Mouse (Mus musculus): ENCODE measurements around the gene Sipa1l1. TPM values are rescaled to one million over a fixed set of nuclear protein-coding genes. Genes with fewer than 3 reads are reported as not detected.
"Not testable (repeated sequence)": the region's sequence is repeated elsewhere in the genome, so short reads cannot be mapped to it uniquely, and the experiment has no call there.

The Sipa1l1 gene
- polyA plus RNA-seq, 2 experiments from 2014 or later: 28.7 to 36.1 TPM

GRCm38 (mm10) chr12:82485466-82485865 is 316.3 kb downstream of the Sipa1l1 start:
- ATAC-seq: no peak

- ATAC-seq: no peak
Measured at GRCm38 (mm10) chr12:82486829-82487560, 317.9 kb downstream of the Sipa1l1 start.

- no peak for ATAC-seq
Measured at GRCm38 (mm10) chr12:82489093-82489492, 320.0 kb downstream of the Sipa1l1 start.

GRCm38 (mm10) chr12:82489621-82490020 is 320.5 kb downstream of the Sipa1l1 start:
- ATAC-seq: no peak

GRCm38 (mm10) chr12:82492456-82492855 is 323.3 kb downstream of the Sipa1l1 start:
- no peak for ATAC-seq

GRCm38 (mm10) chr12:82493260-82493659 is 324.1 kb downstream of the Sipa1l1 start:
- not testable (repeated sequence) for ATAC-seq

- ATAC-seq: no peak
Measured at GRCm38 (mm10) chr12:82495936-82496335, 326.8 kb downstream of the Sipa1l1 start.

- ATAC-seq: no peak
Measured at GRCm38 (mm10) chr12:82497866-82498631, 328.9 kb downstream of the Sipa1l1 start.

- ATAC-seq: no peak
Measured at GRCm38 (mm10) chr12:82498701-82499100, 329.6 kb downstream of the Sipa1l1 start.

- no peak for ATAC-seq
Measured at GRCm38 (mm10) chr12:82499731-82500130, 330.6 kb downstream of the Sipa1l1 start.
